Mouse (Mus musculus) hindbrain, embryonic 13.5 days (tissue): ENCODE data around the gene Ndufaf5. TPM values are rescaled to one million over a fixed set of nuclear protein-coding genes. Genes with fewer than 3 reads are reported as not detected.

Experiments
- ATAC-seq: fragments of 200-750 bp; cut with Nextera tagmentation; 2 replicates; pipeline ENCODE4 v1.8.0; 2017; ENCODE audit warnings: moderate TSS enrichment; ENCODE audit not compliant: low FRiP score
- H3K27ac ChIP-seq: fragments of 300-500 bp; sonication (generic); 2 replicates; pipeline ENCODE4 v1.5.1; 2015; ENCODE audit warnings: inconsistent platforms, mild to moderate bottlenecking, moderate library complexity
- H3K27me3 ChIP-seq: fragments of 300-500 bp; sonication (generic); 2 replicates; pipeline ENCODE4 v1.6.1; 2015; ENCODE audit warnings: mild to moderate bottlenecking, inconsistent platforms
- H3K36me3 ChIP-seq: fragments of 300-500 bp; sonication (generic); 2 replicates; pipeline ENCODE4 v1.6.1; 2015; ENCODE audit warnings: mild to moderate bottlenecking, inconsistent platforms
- H3K4me1 ChIP-seq: fragments of 300-500 bp; sonication (generic); replicated peaks from 2 replicates; pipeline ENCODE4 v1.6.1; 2015; ENCODE audit warnings: inconsistent platforms
- H3K4me2 ChIP-seq: fragments of 300-500 bp; sonication (generic); 2 replicates; pipeline ENCODE4 v1.6.1; 2015; ENCODE audit warnings: inconsistent platforms, mild to moderate bottlenecking, moderate library complexity
- H3K4me3 ChIP-seq: fragments of 300-500 bp; sonication (generic); 2 replicates; pipeline ENCODE4 v1.5.1; 2015; ENCODE audit warnings: mild to moderate bottlenecking, inconsistent platforms
- H3K9ac ChIP-seq: fragments of 300-500 bp; sonication (generic); 2 replicates; pipeline ENCODE4 v1.6.1; 2015; ENCODE audit warnings: mild to moderate bottlenecking, inconsistent platforms
- H3K9me3 ChIP-seq: fragments of 300-500 bp; sonication (generic); 2 replicates; pipeline ENCODE4 v1.6.1; 2016; ENCODE audit warnings: inconsistent platforms
- WGBS: fragments of 180-500 bp; shearing (Covaris S2); methylation state at CpG from one replicate; pipeline ENCODE4 v1.1.7; 2015; 5-methylcytosine and 5-hydroxymethylcytosine counted together
- polyA plus RNA-seq: library from polyadenylated mRNA; unstranded; fragments of >200 nt; fragmentation: Nextera tagmentation; extraction: Ambion mirVana; gene quantifications from 2 replicates; pipeline ENCODE4 v1.2.1, GENCODE M21; 2015

The Ndufaf5 gene
- polyA plus RNA-seq, 1 experiment from 2014 or later = 47.5 TPM

DNA sequence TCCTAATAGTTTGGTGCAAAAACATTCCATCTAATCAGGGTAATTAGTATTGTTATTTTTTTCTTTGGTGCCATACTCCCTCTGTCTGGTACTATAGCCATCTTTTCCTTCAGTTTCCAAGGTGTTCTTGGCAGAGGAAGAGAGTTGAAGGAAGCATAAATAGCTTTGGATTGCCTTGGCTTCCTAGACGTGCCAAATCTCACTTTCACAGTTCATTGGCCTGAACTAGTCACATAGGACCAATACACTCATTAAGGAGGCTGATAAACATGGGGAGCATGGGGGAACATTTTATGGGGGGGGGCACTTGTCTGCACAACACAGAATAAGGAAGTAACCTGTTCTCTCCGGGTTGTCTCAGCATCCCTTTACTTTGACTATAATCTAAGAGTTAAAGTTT is 45.0 kb downstream of the Ndufaf5 start:
- Histone ChIP-seq H3K36me3 (no peaks in the 10 kb centered on the region), H3K9me3 (no peaks in the 10 kb centered on the region), H3K4me1 (no peaks in the 10 kb centered on the region), H3K4me2 (no peak overlapping the region), H3K27ac (no peak overlapping the region), H3K9ac (no peak overlapping the region), H3K4me3 (no peak overlapping the region), H3K27me3 (no peaks in the 10 kb centered on the region)
- 69% methylated on average over 2 of the region's 2 CpGs for WGBS
- ATAC-seq = no peak

DNA sequence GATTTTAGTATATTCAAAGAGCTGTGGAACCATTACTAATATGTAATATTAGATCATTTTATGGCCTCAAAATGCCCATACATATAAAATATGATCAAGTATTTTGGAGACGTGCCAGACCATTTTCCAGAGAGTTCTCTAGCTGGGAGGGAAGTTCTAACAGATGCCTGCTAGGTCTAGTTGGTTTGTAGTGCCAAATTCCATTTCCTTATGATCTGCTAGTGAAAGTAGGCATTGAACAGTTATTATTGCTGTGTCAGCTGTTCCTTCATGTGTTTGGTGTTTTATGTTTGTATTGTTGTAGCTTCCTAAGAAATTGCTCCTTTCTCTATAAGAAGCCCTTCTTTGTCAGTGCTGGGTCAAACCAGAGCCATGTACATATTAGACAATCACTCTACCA is 45.5 kb downstream of the Ndufaf5 start:
- Histone ChIP-seq H3K27ac (no peak overlapping the region), H3K27me3 (no peaks in the 10 kb centered on the region), H3K9ac (no peak overlapping the region), H3K4me3 (no peak overlapping the region), H3K4me1 (no peaks in the 10 kb centered on the region), H3K36me3 (no peaks in the 10 kb centered on the region), H3K4me2 (no peak overlapping the region), H3K9me3 (no peaks in the 10 kb centered on the region)
- WGBS = 88% methylated on average over 1 of the region's 1 CpGs
- no peak for ATAC-seq

DNA sequence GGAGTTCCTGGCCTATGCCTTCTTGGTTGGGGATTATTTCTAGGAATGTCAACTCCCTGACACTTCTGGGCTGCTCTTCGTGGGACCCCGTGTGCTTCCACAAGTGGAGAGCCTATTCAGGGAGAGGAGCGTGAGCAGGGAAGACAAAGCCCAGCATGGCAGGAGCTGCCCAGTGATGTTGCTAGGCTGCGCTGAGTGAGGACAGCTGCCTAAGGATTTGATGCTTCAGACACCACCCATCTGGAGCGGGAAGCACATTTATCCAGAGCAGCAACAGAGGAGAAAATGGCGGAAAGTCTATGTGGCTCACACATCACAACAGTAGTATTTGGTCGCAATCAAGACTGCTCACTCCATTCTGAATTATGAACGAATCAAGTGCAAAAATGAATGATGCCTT is 49.9 kb downstream of the Ndufaf5 start:
- no peaks in the 10 kb centered on the region for H3K9me3 ChIP-seq
- no peak overlapping the region for H3K4me3 ChIP-seq
- no peak overlapping the region for H3K9ac ChIP-seq
- H3K27ac ChIP-seq = no peak overlapping the region
- no peaks in the 10 kb centered on the region for H3K27me3 ChIP-seq
- H3K4me2 ChIP-seq = no peak overlapping the region
- 46% methylated on average over 8 of the region's 8 CpGs for WGBS
- H3K4me1 ChIP-seq = no peaks in the 10 kb centered on the region
- ATAC-seq = no peak
- H3K36me3 ChIP-seq = no peaks in the 10 kb centered on the region

DNA sequence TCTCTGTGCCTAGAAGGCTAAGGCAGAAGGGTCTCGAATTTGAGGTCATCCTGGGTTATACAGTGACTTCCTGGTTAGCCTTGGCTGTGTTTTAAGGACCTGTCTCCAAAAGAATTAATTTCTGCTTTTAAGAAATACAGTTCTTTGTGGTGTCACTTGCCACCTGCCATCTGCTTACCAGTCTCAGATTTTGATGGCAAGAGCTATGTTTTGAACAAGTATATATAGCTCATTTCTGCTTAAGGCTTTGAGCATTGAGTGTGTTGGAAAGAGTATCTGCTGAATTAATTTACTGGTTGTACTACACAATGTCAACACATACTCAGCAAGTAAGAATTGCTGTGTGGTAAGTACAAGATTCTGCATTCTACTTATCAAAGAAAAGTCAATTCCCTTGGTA is 59.8 kb downstream of the Ndufaf5 start:
- no peak for ATAC-seq
- no peaks in the 10 kb centered on the region for H3K4me1 ChIP-seq
- no peak overlapping the region for H3K4me2 ChIP-seq
- no peak overlapping the region for H3K27ac ChIP-seq
- H3K9ac ChIP-seq = no peak overlapping the region
- H3K4me3 ChIP-seq = no peak overlapping the region
- no peaks in the 10 kb centered on the region for H3K27me3 ChIP-seq
- no peaks in the 10 kb centered on the region for H3K36me3 ChIP-seq
- 66% methylated on average over 1 of the region's 1 CpGs for WGBS
- H3K9me3 ChIP-seq = no peaks in the 10 kb centered on the region

DNA sequence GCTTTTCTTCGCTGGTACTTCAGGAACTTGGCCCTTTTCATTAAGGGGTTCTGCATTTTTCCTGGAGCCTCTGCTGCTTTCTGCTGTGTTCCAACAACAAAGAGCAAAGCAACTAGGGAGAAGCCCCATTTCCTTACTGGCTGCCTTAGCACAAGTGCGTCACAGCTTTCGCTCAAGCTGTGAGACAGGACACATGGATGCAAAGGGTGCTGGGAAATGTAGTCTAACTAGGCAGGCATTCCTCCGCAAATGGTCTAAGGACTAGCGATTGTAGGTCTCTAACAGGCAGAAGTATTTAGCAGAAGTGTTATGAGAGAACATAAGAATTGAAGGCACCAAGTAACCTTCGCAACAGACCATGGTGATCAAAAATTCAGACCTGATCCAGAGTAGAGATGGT is 66.8 kb downstream of the Ndufaf5 start:
- WGBS = 59% methylated on average over 6 of the region's 6 CpGs
- H3K36me3 ChIP-seq = no peaks in the 10 kb centered on the region
- H3K4me2 ChIP-seq = peak overlapping the region; percentile 13; the same call in 1 of the 2 replicates
- ATAC-seq = peak; percentile 75
- H3K4me1 ChIP-seq = no peaks in the 10 kb centered on the region
- H3K4me3 ChIP-seq = no peak overlapping the region
- no peaks in the 10 kb centered on the region for H3K27me3 ChIP-seq
- H3K27ac ChIP-seq = no peak overlapping the region
- no peaks in the 10 kb centered on the region for H3K9me3 ChIP-seq
- H3K9ac ChIP-seq = no peak overlapping the region

DNA sequence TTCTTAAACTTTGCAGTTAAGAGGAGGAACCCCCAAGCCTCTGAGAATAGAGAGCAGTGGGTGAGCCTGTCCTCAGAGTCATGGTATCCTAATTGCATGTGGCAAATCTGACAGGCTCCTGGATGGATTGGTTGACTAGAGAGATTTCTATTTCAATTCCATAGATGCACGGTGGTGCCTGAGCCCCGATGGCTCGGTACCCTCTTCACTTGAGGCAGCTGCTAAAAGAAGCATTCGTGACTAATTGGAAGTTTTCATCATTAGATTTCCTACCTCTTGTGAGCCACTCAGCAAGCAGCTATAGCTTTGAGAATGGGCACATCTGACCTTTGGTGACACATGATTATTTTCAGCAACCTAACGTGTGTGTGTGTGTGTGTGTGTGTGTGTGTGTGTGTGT is 71.9 kb downstream of the Ndufaf5 start:
- Histone ChIP-seq H3K9ac (no peak overlapping the region), H3K4me1 (no peaks in the 10 kb centered on the region), H3K4me3 (no peak overlapping the region), H3K4me2 (no peak overlapping the region), H3K9me3 (no peaks in the 10 kb centered on the region), H3K27me3 (no peaks in the 10 kb centered on the region), H3K27ac (no peak overlapping the region), H3K36me3 (no peaks in the 10 kb centered on the region)
- 68% methylated on average over 5 of the region's 5 CpGs for WGBS
- no peak for ATAC-seq

DNA sequence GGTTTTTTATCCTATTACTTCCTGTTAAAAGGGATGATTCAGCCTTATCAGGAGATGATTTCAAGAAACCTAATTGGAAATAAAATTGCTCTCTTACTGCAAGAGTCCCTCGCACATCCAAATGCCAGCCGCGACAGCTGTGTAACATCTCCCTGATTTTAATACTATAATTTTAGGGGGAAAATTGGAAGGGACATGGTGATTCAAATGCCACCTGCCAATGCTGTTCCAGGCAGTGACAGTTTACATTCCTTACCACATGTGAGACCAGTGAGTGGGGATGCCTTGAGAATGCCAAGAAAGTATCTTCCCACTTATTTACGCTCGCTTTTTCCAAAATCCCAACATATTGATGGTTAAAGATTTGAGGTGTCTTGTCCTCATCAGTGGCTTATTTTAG is 72.7 kb downstream of the Ndufaf5 start:
- Histone ChIP-seq H3K9me3 (no peaks in the 10 kb centered on the region), H3K9ac (no peak overlapping the region), H3K36me3 (no peaks in the 10 kb centered on the region), H3K4me1 (no peaks in the 10 kb centered on the region), H3K27ac (no peak overlapping the region), H3K27me3 (no peaks in the 10 kb centered on the region), H3K4me2 (no peak overlapping the region), H3K4me3 (no peak overlapping the region)
- ATAC-seq = no peak
- WGBS = 93% methylated on average over 5 of the region's 5 CpGs

Other genes with a start within 250 kb of the Ndufaf5 start
- gene Tasp1, start 103.8 kb upstream of the Ndufaf5 start, polyA plus RNA-seq = 15.4 and 16.5 TPM in 2 replicates
- gene Gm17374, start 18.6 kb upstream of the Ndufaf5 start, polyA plus RNA-seq = not detected in 2 replicates
- 21.1 and 21.5 TPM in 2 replicates for gene Esf1, start 85 bp upstream of the Ndufaf5 start, polyA plus RNA-seq
- not detected in 2 replicates for gene Sel1l2, start 219.1 kb downstream of the Ndufaf5 start, polyA plus RNA-seq
- 74.7 and 81.8 TPM in 2 replicates for gene Macrod2, start 224.7 kb downstream of the Ndufaf5 start, polyA plus RNA-seq